Mouse (Mus musculus): ENCODE results near the gene Tnk2. TPM values are rescaled to one million over a fixed set of nuclear protein-coding genes. Genes with fewer than 3 reads are reported as not detected.
A peak's percentile ranks its signal among the peaks of the same experiment; 100 is the strongest.

Gene Tnk2
- polyA plus RNA-seq, 1 experiment: 119 TPM

DNA sequence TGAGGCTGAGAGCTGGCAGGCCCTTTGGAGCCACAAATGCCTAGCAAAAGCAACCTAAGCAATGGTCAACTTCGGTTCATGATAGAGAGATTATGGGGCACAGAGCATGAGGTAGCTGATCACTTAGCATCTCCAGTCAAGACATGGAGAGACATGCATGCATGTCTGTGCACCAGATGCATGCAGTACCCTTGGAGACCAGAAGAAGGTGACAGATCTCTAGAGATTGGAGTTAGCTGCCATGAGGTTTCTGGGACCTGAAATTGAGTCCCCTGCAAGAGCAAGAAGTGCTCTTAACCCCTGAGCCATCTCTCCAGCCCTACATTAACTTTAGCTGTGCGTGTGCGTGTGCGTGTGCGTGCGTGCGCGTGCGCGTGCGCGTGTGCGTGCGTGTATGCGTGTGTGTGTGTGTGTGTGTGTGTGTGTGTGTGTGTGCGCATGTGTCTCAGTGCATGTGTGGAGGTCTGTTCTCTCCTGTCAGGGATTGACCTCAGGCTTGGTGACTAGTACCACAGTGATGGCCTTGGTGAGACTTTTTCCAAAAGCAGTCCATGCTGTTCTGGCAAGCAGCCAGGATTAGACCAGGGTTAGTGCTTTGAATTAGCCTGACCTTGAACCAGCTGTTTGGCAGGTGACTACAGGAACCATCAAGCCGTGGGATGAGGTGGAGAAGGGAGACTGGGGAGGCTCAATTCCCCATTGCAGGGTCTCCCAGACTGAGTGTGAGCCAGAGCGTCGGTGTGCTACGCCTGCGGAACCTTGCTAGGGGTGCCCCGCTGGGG is 54.2 kb downstream of the Tnk2 start:
- 95% methylated on average over 22 of the region's 22 CpGs for WGBS
- Histone ChIP-seq H3K4me1 (ENCODE audit: control insufficient read depth, insufficient read depth, low read length) (no peaks in the 10 kb centered on the region; the same call in 1 of the 2 replicates), H3K4me3 (replicated peaks; ENCODE audit: extremely low read depth, low read depth, low read length) (no peak overlapping the region)
- TF ChIP-seq CTCF (IDR thresholded peaks at IDR 0.05; ENCODE audit: insufficient read depth, low read length) (no peak), POLR2A (IDR thresholded peaks at IDR 0.05; ENCODE audit: borderline replicate concordance, extremely low read depth, low read depth, low read length) (no peak)
- no peak for DNase-seq

DNA sequence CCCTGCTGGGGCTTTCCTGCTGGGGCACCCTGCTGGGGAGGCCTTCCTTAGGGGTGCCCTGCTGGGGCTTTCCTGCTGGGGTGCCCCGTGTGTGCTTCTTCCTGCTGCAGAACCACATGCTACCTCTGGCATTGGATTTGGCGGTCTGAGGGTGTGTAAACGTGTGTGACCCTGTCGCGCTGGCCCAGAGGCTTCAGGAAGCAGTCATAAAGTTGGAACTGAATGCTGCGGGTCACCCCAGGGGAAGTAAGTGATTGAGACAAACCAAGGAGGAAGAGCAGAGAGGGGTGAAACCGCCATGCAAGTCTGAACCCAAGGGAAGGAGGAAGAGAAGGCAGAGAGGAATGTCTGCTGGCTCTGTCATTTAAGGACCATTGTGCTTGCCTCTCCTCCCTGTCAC is 54.9 kb downstream of the Tnk2 start:
- H3K4me3 ChIP-seq (replicated peaks; ENCODE audit: extremely low read depth, low read depth, low read length): no peak overlapping the region
- WGBS: 39% methylated on average over 7 of the region's 7 CpGs
- DNase-seq: no peak
- TF ChIP-seq POLR2A (IDR thresholded peaks at IDR 0.05; ENCODE audit: borderline replicate concordance, extremely low read depth, low read depth, low read length) (no peak), CTCF (IDR thresholded peaks at IDR 0.05; ENCODE audit: insufficient read depth, low read length) (no peak)
- peaks cover 2% of the 10 kb centered on the region for H3K4me1 ChIP-seq (ENCODE audit: control insufficient read depth, insufficient read depth, low read length)

GRCm38 (mm10) chr16:32703312-32703912 is 59.7 kb downstream of the Tnk2 start:
- peaks cover 7% of the 10 kb centered on the region for H3K4me1 ChIP-seq (ENCODE audit: control insufficient read depth, insufficient read depth, low read length)
- WGBS: 37% methylated on average over 9 of the region's 9 CpGs
- no peak overlapping the region for H3K4me3 ChIP-seq (replicated peaks; ENCODE audit: extremely low read depth, low read depth, low read length)
- no peak for TF ChIP-seq POLR2A (IDR thresholded peaks at IDR 0.05; ENCODE audit: borderline replicate concordance, extremely low read depth, low read depth, low read length)
- TF ChIP-seq CTCF (IDR thresholded peaks at IDR 0.05; ENCODE audit: insufficient read depth, low read length): no peak
- no peak for DNase-seq

DNA sequence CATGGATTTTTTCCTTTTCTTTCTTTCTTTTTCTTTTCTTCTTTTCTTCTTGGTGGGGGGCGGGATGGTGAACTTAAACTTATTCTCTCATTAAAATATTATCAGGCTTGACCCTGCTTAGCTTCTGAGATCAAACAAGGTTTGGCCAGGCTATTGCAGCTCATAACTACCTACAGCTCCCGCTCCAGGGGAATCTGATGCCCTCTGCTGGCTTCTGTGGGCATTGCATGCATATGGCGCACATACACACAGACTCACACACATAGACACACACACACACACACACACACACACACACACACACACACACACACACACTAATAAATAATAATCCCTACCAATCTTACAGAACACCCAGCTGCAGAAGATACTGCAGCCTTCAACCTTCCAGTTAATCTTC is 61.9 kb downstream of the Tnk2 start:
- H3K4me3 ChIP-seq (replicated peaks; ENCODE audit: extremely low read depth, low read depth, low read length): no peak overlapping the region
- WGBS: 100% methylated on average over 3 of the region's 3 CpGs
- H3K4me1 ChIP-seq (ENCODE audit: control insufficient read depth, insufficient read depth, low read length): peaks cover 7% of the 10 kb centered on the region
- TF ChIP-seq POLR2A (IDR thresholded peaks at IDR 0.05; ENCODE audit: borderline replicate concordance, extremely low read depth, low read depth, low read length) (no peak), CTCF (IDR thresholded peaks at IDR 0.05; ENCODE audit: insufficient read depth, low read length) (0 out of 2 replicates have a peak, but pooled peaks have one; percentile 8)
- no peak for DNase-seq

DNA sequence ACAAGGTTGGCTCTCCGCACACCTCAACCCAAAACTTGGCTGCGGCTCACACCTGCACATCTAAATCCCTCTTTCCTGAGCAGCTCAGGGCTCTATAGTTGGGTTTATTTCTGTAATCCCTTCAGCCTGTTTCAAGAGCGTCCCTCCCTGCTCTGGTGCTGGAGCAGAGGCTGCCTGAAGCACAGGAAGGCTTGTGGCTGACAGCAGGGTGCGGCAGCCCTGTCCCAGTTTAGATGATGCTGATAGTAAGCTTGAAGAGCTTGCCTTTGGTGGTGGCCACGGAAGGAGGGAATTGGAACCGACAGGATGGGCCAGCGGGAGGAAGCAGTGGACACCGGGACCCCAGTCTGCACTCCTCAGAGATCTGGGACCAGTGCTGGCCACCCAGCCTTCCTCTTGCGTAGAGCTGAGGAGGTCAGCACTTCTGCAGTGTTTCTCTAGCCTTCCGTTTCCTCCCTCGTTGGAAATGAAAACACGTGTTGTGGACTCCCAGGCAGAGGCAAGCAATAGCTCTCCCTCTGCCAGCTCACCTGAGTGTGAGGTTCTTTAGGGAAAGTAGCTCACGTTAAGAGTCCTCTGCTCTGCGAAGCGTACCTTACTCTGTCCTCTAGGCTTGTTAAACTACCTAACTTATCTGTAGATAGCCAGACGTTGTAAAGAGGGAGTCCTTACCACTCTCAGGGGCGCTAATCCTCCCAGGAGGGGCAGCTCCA is 63.6 kb downstream of the Tnk2 start:
- H3K4me3 ChIP-seq (replicated peaks; ENCODE audit: extremely low read depth, low read depth, low read length): no peak overlapping the region
- no peak for DNase-seq
- WGBS: 45% methylated on average over 17 of the region's 17 CpGs
- peaks cover 7% of the 10 kb centered on the region for H3K4me1 ChIP-seq (ENCODE audit: control insufficient read depth, insufficient read depth, low read length)
- no peak for TF ChIP-seq POLR2A (IDR thresholded peaks at IDR 0.05; ENCODE audit: borderline replicate concordance, extremely low read depth, low read depth, low read length)
- no peak for TF ChIP-seq CTCF (IDR thresholded peaks at IDR 0.05; ENCODE audit: insufficient read depth, low read length)

DNA sequence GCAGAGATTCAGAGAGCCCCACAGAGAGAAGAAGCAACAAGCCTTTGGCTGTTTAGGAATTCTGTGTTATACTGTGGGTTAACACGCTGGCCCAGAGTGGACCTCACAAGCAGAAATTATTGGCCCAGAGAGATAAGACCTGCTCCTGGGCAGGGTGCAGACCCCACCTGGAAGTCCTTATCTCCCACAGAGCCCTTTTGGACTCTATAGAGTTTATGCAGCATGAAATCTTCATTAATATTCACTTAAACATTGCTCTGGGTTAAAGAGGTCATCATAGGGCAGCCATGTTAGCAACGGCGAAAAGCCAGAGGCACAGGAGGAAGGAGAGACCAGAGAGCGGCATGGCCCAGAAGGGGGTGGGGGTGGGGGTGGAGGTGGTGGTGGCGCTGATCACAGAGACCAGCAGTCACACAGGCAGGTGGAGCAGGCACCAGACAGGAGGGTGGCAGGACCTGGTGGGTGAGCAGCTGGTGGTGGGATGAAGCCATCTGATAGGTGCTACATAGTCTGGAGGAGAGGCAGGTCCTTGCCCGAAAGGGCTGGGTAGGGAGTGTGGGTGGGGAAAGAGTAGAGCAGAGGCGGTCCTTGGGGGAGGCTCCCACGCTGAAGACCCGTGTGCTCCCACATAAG is 64.3 kb downstream of the Tnk2 start:
- H3K4me3 ChIP-seq (replicated peaks; ENCODE audit: extremely low read depth, low read depth, low read length): no peak overlapping the region
- TF ChIP-seq POLR2A (IDR thresholded peaks at IDR 0.05; ENCODE audit: borderline replicate concordance, extremely low read depth, low read depth, low read length): no peak
- no peak for TF ChIP-seq CTCF (IDR thresholded peaks at IDR 0.05; ENCODE audit: insufficient read depth, low read length)
- no peak for DNase-seq
- H3K4me1 ChIP-seq (ENCODE audit: control insufficient read depth, insufficient read depth, low read length): peaks cover 7% of the 10 kb centered on the region
- WGBS: 75% methylated on average over 9 of the region's 9 CpGs

DNA sequence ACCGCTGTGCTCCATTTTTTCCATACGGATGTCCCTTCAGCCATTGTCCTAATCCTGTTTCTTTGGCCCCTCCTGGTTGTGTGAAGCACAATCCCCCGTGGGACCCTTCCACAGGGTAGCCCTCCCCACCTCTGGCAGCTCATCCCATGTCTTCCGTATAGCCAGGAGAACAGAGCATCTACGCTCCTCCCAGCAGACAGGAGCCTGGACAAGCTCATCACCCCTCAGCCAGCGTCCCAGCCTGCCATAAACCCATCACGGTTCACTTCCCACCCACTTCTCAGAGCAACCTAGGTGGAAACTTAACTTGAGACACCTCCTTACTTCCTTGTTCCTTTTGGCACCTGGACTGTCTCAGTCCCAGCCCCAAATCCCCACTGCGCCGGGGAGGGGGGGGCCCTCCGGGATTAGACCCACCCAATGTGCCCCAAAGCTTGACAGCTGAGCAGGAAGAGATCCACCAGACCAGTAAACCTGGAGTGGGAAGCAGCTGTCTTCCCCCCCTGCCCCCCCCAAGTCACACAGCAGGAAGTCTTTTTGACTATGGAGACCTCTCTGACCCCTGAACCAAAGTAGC is 64.9 kb downstream of the Tnk2 start:
- DNase-seq: no peak
- WGBS: 73% methylated on average over 10 of the region's 10 CpGs
- H3K4me3 ChIP-seq (replicated peaks; ENCODE audit: extremely low read depth, low read depth, low read length): no peak overlapping the region
- peaks cover 6% of the 10 kb centered on the region for H3K4me1 ChIP-seq (ENCODE audit: control insufficient read depth, insufficient read depth, low read length)
- TF ChIP-seq CTCF (IDR thresholded peaks at IDR 0.05; ENCODE audit: insufficient read depth, low read length): no peak
- no peak for TF ChIP-seq POLR2A (IDR thresholded peaks at IDR 0.05; ENCODE audit: borderline replicate concordance, extremely low read depth, low read depth, low read length)

- TF ChIP-seq CTCF (IDR thresholded peaks at IDR 0.05; ENCODE audit: insufficient read depth, low read length): no peak
- no peak for TF ChIP-seq POLR2A (IDR thresholded peaks at IDR 0.05; ENCODE audit: borderline replicate concordance, extremely low read depth, low read depth, low read length)
- Histone ChIP-seq H3K4me1 (ENCODE audit: control insufficient read depth, insufficient read depth, low read length) (peaks cover 5% of the 10 kb centered on the region; the same call in 1 of the 2 replicates), H3K4me3 (replicated peaks; ENCODE audit: extremely low read depth, low read depth, low read length) (no peak overlapping the region)
- DNase-seq: no peak
- WGBS: 84% methylated on average over 8 of the region's 8 CpGs
Observed at GRCm38 (mm10) chr16:32709116-32709515, 65.4 kb downstream of the Tnk2 start.
